Mouse (Mus musculus): Measurements from ENCODE around the gene Rab36.
"Not testable (repeated sequence)": the region's sequence is repeated elsewhere in the genome, so short reads cannot be mapped to it uniquely, and the experiment has no call there.

The Rab36 gene

DNA sequence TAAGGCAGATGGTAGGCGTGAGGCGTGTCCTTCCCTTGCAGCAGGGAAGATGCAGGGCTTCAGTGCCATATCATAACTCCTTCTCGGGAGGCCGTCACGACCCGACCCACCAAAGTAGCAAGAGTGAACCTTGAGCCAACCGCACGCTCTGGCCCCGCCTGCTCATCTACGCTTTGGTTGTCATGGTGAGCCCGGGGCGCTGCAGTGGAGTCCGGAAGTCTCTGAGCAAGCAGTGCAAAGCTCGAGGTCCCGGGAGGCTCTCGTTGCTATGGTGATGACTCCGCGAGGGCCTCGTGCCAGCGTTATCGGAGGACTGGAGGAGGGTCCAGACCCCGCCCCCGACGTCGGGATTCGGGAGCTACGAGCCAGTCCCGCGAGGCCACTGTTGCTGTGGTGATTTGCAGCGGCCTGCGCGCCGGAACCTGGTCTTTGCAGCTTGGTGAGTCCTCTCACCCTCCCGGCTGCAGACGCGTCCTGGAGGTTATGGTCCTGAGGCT lies at the start of gene Rab36:
Gene Rab36, plus strand, starts transcription at position 176 of the 497 bp plus-strand sequence.
- peak; percentile 99 to 100 for DNase-seq

DNA sequence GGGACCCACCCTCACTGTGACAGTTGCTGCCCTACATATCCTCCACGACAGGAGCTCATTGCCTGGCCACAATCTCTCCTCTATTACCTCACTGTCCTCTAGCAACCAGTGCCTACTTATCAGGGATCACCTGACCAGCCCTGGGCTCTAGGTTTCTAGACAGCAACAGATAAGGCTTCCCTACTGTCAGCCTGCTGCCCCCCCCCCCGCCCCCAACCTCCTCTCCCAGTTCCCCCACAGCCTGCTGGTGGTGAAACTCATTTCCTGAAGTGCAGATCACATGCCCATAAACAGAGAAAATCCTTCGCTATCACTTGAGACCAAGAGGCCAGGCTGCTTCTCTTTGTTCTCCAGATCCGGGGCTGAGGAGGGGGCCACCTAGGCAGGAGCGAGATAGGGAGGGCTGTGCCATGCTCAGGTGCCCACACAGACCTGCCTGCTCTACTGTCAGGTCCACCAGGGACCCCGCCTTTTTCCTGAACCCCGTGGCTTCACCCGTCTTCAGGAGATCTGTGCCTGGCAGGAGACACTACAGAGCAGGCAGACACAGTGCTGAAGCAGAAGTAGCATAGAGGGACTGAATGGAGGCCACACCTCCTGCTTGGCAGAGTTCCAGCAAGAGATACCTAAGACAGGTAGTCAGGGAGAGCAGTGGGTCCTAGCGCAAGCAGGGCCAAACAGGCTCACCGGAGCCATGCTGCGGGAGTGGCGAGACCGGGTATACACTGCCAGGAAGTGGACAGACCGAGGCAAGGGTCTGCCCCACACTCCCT lies 49.0 kb upstream of the Rab36 start:
- DNase-seq, result no peak

DNA sequence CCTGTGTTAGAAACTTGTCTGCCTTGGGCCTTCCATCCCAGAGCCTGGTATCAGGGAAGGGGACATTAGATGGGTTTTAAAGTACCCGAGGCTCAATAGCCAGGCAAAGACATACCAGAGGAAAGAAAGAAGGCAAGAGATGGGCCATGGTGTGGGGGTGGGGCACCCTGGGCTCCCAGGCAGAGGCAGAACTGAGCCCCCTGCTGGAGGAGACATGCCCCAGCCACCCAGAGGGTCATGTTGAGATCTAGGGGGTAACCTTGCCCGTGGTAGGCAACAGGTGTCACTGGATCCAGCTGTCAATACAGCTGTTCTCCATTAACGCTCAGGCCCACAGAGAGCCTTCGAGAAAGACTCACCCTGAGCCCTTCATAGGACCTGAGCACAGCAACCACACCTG lies 47.0 kb upstream of the Rab36 start:
- peak in 1 of 2 experiments; percentile 28 for DNase-seq

DNA sequence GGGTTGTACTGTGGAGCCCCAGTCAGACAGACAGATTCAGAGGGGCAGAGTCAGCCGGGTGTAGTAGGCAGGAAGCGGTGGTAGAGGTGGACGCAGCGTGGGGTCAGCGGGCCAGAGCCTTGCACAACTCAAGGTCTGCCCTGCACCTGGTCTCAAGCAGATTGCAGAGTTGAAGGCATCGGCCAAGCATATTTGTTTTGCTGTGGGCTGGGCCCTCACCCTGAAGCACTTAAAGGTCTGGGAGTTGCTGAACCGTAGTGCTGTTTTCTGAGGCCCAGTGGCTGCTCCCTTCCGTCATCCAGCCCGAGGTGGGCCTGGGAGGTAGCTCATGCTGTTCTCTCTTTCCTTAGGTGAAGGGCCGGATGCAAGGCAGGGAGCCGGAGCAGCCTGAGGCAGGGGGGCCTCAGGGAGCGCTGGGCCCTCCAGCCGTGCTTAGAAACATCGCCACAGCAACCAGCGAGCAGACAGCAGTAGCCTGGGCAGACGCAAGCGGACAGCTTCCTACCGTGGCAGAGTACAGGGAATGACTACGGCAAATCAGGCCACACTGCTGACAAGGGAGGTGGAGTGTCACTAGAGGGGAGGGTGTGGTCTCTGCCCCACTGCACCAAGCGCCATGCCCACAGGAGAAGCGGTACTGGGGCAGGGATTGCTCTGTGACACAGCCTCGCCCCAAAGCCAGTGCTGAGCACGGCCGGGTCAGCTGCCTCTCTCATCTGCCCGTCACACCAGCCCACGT lies 46.1 kb upstream of the Rab36 start:
- DNase-seq, result no peak

DNA sequence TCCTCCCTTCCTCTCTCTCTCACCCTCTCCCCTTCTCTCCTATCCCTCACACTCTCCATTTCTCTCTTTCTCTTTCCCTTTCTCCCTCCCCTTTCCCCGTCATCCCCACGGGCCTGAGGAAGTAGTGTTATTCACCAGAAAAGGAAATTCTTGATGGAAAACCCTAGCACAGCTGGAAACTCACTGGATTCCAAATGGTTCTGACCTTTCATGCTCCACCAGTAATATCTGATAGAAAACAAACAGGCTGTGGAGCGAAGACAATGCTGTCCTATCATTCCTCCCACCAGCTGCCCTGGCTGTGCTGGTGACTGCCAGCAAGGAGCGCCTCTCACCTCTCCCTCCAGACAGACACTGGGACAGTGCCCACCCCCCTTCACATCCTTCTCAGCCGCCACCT lies 42.0 kb upstream of the Rab36 start:
- DNase-seq, result no peak

DNA sequence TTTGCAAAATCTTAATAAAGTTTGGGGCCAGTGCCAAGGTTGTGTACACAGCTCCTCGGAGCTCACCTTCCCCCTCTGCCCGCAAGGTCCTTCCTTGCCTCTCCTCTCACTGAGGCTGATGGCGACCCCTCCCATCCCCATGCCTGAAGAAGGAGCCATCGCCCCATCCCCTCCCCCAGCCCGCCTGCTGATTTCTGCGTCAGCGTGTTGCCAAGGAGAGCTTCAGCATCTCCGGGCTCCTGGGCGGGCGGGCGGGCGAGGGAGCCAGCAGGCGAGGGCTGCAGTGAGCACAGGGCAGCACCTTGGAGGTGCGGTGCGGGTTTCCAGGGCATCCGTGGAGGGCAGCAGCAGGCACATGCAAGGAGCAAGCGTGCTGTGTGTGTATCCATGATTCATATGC lies 41.5 kb upstream of the Rab36 start:
- DNase-seq, result peak; percentile 61 to 71

DNA sequence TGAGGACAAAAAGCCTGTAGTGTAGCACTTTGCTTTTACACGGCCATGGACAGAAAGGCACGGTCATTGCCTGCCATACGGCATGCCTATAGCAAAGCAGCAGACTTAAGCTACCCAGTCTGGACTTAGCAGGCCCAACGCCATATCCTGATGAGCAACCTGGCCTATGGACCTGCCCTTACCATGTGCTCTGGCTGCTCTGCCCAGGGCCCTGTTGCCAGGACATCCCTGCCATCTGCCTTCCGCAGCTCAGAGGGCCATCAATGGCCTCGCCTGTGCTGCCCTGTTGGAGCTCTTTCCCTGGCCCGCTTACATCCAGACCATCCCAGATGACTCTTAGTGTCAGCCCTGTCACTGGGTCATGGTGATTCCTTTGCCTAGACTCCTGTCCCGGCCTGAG lies 35.5 kb upstream of the Rab36 start:
- DNase-seq, result peak; percentile 83 to 90

DNA sequence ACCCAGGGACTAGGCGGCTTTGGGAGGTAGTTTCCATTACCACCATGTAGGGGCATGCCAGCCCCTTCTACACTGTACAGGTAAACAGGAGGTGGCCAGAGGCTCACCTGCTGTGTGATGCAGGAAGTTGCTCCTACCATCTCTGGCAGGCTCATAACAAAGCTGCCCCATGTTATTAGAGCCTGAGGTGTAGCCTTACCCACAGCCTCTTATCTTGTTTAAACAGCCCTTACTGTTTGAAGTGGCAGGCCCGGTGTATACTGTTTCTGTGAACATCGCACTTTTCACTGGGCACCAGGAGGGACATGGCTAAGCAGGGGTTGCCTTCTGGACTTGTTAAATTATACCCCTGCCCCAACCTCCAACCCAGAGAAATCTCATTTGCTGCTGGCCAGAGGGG lies 32.8 kb upstream of the Rab36 start:
- DNase-seq, result no peak

DNA sequence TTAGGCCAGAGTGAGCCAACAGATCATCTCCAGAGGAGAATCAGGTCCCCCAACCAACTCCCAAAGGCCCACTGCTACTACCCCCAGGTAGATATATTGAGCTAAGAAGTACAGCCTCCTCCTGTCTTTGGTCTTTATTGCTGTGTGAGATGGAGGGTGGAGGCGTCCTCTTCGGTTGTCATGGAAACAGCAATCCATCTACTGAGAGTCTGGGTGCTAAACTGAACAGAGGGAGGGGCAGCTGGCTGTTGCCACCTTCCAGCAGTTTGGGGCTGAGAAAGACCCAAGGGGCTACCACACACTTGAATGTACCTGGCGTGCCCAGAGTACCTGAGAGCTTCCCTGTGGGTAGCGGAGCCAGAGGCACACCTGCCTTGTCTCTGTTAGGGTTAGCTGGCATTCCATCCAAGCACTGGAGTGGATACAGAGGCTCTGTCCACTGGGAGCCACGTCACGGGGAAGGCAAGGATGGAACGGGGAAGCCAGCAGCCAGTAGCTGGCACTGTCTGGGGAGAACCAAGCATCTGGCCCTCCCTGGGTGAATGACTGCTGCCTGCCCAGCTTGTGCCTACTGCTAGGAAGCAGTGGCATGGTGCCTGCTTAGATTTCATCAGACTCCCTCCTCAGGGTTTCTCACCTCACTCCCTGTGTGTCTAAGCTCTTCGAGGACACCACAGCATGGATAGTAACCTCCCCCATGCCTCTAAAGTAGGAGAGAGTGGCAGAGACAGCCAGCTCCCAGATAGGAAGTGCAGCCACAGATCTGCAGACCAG lies 29.8 kb upstream of the Rab36 start:
- no peak for DNase-seq

DNA sequence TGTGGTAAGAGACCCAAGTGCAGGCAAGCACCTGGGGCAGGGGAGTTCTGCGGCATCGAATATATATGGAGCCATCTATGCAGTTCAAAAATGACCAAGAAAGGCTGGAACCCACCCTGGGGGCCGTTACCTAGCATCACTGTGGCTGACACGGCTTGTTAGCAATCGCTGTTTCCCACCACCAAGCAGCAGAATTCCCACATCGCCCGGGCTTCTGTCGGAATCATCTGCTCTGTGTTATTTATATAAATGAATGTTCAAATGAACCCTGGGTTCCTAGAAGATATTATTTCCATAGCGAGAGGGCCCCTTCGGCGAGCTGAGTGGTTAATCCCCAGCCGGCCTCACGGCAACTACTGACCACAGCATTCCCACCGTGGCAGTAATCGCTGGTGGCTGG lies 26.2 kb upstream of the Rab36 start:
- no peak for DNase-seq

DNA sequence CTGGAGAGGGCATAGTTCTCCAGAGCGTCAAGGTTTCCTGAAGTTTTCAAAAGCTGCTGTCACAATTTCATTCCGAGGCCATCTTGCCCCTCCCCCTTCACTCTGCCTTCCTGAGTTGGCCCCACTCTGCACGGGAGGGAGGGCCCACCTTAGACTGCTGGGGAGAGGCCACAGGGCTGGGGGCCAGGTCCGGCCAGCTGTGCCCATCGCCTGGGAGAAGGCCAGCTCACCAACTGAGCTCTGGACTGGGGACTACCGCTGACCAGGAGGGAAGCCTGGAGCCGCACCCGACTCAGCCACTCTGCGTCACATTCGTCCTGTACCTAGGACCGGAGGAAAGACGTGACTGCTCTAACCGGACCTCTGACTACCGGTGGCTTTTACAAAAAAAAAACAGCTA lies 21.4 kb upstream of the Rab36 start:
- peak; percentile 45 to 54 for DNase-seq

DNA sequence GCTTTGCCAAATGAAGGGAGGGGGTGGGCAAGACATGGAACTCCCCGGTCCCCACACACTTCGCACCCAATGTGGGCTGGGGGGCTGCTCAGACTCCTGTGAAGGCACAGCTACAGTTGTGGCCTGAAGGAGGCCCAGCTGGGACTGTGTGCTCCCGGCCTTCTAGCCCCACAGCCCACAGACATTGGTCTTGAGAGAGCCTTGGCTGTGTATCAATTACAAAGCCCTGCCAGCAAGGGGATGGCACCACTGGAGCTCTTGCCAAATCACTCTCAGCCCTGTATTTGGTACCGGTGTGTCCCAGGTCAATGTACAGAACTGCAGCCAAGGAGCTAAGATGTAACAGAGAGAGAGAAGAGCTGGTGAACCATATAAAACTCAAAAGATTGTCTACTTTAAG lies 20.4 kb upstream of the Rab36 start:
- peak; percentile 69 to 75 for DNase-seq

DNA sequence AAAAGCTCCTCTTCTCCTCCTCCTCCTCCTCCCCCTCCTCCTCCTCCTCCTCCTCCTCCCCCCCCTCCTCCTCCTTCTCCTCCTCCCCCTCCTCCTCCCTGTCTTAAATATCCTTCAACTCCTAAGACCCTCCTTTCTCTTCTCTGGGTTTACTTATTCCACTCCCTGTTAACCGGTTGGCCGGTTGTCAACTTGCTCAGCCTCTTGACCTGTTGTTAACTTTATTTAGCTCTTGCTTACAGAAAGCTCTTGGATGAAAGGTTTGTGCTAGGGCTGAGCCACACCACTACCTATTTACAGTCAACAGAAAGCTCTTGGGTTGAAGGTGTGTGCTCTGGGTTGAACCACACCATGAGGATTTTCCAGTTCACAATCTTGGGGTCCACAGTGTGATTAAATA lies 16.6 kb upstream of the Rab36 start:
- no peak for DNase-seq

DNA sequence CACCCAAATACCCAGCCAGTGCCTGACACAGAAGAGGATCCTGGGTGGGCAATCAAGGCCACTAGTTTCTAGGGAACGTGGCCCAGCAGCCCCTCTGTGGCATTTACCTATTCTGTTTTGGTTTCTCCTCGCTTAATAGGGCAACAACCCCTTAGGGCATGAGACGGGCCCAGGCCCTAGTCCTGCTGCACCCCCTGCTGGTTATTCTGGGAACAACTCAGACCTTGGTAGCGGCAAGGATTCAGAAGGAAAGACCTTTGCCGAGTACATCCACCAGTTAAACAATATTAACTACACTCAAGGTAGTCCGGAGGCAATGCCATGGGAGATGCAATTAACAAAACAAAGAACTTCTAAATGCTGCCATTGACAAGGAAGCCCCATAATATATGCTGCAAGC lies 15.7 kb upstream of the Rab36 start:
- DNase-seq, result peak; percentile 93 to 97

DNA sequence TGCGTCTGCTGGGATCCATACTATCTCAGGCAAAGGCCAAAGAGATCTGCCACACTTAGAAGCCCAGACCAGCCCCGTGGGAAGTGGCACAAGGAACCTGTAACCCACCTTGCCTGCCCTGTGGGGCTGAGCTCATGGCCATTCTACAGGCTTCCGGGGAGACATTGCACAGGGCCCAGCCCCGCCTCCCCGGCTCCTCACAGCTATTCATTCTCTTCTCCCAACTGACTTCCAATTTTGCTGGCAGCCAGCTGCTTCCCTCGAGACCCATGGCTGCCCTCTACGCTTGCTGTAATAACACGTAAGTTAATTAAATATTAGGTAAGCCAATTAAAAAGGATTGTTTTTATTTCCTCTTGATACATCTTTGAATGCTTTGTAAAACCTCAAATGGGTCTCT lies 10.4 kb upstream of the Rab36 start:
- DNase-seq, result no peak

DNA sequence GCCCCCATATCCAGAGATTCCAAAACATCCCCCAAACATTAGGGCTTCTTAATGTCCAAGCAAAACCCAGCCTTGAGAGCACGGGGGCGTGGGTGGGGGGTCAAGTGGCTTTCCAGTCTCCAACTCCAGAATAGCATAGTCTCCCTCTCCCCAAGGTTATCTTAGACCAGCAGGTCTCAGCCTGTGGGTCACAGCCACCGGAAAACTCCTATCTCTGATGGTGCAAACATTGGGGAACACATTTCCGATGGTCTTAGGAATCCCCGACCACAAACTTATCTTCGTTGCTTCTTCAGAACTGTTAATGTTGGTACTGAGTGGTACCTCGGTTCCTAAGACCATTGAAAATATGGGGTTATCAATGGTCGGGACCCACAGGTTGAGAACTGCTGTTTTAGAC lies 8.1 kb upstream of the Rab36 start:
- DNase-seq, result no peak

DNA sequence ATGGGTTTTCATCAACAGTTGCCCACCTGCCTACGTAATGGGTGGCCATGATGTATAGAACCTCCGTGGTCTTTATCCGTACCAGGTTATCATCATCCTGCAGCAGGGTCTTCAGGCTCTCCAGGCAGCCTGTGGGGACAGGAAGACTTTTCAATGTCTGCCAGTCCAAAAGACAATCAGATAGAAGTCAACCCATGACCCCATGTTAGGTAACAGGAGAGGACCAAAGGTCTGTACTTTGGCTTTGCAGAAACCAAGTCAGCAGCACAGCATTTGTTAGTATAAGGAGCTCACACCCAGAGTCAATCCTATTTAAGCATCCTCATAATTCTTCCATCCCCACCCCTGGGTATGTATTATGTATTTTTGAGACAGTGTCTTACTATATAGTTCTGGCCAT lies 7.2 kb upstream of the Rab36 start:
- DNase-seq, result no peak

DNA sequence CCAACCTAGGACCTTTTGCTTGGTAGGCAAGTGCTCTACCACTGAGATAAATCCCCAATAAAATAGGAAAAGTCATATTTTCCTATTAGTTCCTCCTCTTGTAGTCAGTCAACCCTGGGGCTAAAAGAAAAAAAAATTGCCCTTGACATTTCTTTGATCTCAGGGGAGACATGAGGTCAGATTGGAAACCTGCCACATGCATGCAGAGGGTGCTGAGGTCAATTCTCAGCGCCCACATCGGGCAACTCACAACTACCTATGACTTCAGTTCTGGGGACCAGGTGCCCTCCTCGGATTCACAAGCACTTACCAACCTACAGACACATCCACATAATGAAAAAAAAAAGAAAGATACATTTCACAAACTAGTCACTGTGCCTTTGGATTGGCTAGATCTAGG lies 6.6 kb upstream of the Rab36 start:
- no peak for DNase-seq

DNA sequence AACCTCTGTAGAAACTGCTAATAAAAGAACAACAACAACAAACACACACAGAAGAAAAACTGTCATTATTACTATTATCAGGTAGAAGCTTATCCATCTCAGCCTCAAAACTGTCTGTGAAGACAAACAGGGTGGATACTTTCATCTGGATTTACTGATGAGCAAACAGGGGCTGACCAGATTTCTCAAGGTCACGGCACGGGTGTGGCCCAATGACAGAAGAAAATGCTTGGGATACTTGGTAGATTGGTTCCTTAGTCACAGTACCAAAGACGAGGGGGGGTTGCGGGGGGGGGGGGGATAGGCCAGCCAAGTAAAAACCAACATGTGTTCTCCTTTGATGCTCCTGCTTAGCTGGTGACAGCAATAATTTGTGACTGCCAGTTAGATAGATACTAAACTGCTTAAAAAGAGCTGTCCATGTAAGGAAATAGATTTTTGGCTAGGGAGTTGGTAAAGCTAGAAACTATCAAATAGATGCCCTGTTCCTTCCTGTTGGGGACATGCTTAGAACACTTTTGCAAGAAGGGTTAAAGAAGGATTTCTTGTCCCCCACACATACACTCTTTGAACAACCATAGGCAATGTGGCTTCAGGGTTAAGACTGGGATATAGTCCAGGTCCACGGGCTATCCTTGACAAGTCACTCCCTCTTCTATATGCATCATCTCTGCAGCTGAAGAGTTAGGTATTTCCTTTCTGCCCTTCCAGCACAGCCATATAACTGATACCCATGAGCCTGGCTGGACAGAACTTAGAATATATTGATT lies 5.3 kb upstream of the Rab36 start:
- DNase-seq, result no peak

DNA sequence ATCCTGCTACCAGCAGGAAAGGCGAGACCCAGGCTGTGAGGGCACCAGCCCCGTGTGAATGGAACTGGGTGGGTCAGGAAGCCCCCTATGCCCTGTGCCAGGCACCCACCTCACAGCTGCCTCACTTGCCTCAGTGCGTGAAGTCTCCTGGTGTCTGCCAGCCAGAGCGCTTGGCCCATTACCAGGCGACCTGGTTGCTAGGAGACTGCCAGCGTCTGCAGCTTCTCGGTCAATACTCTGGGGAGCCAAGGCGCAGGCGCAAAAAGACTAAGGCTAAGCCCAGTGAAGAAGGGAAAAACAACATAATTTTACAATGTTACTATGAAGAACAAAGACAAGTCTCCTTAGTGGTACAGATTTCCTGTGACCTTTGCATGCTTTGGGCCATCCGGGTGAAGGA lies 4.5 kb upstream of the Rab36 start, which contains the start of gene Rsph14:
Gene Rsph14, minus strand, starts transcription at position 192 of the 400 bp plus-strand sequence.
- DNase-seq, result peak; percentile 91 to 95

DNA sequence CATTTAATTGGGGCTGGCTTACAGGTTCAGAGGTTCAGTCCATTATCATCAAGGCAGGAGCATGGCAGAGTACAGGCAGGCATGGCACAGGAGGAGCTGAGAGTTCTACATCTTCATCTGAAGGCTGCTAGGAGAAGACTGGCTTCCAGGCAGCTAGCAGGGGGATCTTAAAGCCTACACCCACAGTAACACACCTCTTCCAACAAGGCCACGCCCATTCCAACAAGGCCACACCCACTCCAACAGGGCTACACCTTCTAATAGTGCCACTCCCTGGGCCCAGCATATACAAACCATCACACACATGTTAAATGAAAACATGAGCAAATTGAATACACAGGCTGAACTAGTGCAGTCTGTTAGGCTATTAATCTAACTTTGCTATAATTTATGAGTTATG lies 5.2 kb downstream of the Rab36 start:
- DNase-seq, result not testable (repeated sequence)

DNA sequence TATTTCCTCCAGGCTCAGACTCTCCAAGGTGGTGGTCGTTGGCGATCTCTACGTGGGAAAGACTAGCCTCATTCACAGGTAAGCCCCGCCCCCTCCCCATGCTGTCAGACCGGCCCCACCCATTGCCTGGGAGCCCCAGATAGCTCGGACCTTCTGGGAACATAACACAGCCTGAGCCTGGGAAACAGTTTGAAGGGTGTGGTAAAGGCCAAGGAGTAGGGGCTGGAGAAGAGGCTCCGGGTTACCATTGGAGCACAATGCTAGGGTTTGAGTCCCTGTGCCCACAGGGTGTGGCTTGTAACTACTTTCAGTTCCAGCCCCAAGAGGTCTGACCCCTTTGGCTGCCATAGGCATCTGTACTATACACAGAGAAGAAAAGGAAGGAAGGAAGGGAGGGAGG lies 7.6 kb downstream of the Rab36 start:
- no peak for DNase-seq

DNA sequence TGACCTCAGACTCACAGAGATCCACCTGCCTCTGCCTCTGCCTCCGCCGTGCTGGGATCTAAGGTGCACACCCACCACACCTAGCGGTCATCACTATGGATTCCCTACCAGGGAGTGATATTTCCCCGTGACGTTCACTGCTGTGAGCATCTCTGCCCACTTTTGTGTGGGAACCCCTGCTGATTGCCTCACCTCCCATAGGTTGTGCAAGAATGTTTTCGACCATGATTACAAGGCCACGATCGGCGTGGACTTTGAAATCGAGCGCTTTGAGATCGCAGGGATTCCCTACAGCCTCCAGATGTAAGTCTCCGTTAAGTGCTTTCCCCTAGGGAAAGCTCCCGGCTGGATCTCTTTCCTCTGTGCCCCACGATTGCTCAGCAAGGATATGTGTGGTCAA lies 9.0 kb downstream of the Rab36 start:
- DNase-seq, result no peak
